Mouse (Mus musculus) neutrophil, adult 5-6 weeks (primary cell): ENCODE data around the gene C530008M17Rik. TPM values are rescaled to one million over a fixed set of nuclear protein-coding genes. Genes with fewer than 3 reads are reported as not detected.

ENCODE experiments used
- ATAC-seq: fragments of 151-379, 151-347 bp; 2 replicates; pipeline ENCODE4 v1.8.0; 2017; ENCODE audit warnings: mild to moderate bottlenecking, moderate TSS enrichment; ENCODE audit not compliant: insufficient number of reproducible peaks, poor library complexity, low FRiP score, severe bottlenecking; ENCODE audit errors: extremely low read depth
- total RNA-seq: library from RNA; stranded (forward); fragments of 200-1000 nt; gene quantifications from 2 replicates; pipeline ENCODE4 v1.2.3, GENCODE M21; 2017

Gene C530008M17Rik
- total RNA-seq, 1 experiment from 2014 or later = 1.0 TPM

DNA sequence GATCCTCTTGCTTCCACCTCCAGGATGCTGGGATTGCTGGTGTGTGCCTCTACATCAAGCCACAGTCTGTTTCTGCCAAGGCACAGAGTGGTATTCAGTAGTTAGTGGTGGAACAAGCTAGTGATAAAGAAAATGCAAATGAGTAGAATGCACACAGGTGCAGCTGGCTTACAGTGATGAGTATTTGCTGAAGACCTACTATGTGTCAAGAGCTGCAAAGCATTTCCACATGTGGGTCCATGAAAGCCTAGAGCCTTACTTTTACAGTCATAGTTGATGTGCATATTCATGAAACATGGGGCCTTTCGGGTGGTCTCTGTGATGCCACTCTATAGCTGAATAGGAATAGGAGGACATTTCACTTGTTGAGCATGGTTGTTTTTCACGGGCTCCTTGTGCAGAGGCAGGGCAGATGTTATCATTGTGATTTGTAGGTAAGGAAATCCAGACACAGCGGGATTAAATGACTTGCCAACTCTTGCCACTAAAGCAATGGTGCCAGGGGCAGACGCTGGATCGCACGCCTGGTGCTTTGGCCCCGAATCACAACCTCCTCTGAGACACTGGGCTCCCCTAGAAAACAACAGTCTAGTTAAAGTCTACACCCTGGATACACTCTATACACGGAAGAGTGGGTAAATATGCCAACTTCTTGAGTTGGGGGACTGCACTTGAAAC lies 3.8 kb downstream of the C530008M17Rik start:
- no peak for ATAC-seq

DNA sequence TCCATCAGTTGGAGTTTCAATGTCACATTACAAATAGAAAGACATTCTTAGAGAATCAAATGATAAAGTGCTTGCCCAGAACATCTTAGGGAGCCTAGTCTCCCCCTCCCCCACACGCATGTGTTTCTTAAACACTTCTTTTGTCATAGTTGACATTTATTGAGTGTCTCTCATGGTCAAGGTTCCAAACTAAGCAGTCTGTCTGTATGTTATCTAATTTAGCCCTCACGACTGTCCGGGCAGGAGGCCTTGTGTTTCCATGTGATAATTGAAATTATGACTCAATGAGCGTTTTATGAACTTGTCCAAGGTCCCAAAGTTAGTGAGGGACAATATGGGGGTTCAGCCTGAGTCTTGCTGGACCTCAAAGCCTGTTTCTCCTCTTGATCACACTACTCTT lies 5.0 kb downstream of the C530008M17Rik start:
- no peak for ATAC-seq

DNA sequence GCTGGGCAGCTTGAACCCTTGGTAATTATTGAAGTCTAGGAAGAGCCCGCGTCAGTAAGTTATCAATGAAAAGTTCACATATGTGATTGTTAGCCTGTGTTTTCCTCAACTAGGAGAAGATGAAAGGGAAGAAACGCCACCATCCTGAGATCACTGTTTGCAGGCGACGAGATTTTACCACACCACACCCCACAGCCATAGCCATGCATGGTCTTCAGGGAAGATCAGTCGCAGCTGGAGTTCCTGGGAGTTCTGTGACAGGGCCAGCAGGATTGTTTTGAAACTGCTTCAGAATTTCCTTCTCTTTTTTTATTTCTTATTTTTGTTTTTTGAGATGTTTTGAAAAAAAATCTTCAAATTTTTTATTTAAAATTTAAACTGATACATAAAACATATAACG lies 8.6 kb downstream of the C530008M17Rik start:
- ATAC-seq = no peak

DNA sequence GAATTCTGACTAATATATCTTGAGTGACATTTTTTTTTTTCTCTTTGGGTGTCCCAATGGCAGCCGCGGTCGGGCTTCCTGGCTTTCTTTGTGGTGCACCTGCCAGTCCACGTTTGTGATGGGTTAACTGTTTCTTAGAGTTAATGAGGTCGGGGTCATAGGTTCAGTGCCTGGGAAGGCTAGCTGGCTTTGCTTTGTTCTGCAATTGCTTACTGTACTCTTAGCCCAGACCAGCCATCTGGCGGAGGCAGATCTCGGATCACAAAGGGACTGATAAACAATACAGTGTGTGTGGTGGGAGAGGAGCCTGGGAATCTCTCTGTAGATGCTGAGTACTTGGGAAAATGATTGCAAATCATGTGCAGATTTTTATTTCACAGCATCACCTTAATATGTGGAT lies 9.1 kb downstream of the C530008M17Rik start:
- no peak for ATAC-seq

DNA sequence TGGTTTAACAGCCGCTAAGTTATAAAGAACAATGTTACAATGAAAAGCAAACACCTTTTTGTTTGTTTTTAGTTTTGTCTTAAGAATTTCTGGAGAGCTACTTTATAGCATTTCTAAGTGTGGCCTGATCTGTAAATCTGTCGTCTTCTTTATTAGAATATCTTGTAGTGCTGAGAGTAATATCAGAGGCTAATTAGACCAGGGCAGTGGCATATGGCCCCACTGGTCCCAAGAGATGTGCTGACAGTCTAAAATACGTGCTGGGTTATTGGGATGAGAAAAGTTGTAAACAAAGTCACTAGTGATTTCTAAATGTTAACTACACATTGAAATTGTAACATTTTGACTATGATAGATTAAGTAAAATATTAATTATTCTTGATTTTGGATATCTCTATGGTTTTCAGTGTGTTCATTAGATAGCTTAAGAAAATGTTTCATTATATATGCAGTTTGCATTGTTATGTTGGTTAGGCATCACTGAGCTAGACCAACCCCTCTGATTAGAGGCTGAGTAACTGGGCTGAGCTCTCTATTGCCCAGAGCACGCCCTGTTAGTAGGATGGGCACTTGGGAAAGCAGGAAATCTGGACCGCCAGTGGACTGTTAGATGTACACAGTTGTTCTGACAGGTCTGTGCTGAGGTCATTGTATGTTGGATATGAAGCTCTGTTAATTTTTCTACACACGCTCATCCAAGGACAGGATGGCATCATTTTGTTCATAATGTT lies 9.9 kb downstream of the C530008M17Rik start:
- ATAC-seq = no peak

DNA sequence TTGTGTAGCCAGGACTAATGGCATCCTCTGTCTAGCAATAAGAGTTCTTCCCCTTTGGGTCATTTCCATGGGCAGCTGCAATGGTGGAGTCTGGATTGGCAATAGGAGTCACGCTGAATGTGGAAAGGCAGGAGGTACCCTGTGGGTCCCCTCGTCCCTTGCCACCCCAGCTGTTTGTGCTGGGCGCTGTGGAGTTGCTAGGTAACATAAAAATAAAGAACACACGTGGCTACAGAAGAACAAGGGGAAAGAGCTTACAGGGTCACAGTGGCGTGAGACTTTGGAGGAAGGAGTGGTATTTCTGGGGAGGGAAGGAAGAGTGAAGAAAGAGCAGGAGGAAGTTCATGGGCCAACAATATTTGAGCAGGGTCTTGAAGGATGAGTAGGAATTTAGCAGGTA lies 11.8 kb downstream of the C530008M17Rik start:
- ATAC-seq = no peak

DNA sequence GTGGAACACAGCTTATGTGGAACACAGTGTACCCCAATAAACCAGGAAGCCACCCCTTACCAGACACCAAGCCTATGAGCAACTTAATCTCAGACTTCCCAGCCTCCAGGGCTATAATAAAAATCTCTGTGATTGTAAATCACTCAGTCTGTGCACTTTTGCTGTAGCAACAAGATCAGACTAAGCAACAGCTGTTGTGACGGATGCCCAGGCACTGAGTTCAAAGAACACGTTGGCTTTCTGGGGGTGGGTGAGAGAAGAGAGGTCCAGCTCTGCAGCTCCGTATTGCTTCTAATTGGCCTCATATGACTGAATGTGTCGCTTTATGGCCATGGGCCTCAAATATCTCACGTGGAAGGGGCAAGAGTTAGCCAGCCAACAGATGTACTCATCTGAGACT lies 12.2 kb downstream of the C530008M17Rik start:
- ATAC-seq = no peak

DNA sequence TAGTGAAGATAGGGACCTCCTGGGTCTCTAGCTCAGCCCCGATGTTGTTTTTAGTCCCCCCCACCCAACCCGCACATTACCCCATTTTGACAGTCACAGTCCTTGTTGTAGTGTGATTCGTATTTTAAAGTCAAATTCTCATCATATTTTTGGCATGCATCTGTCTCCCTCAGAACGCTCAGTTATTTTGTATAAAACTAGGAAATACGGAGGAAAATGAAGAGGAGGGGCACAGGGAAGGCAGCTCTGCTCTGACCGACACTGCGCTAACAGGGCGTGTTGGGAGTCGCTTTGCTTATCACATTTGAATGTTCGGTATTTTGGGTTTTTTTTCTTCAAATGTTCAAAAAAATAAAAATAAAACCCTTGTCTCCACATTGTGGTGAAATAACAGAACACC lies 13.9 kb downstream of the C530008M17Rik start:
- ATAC-seq = no peak

DNA sequence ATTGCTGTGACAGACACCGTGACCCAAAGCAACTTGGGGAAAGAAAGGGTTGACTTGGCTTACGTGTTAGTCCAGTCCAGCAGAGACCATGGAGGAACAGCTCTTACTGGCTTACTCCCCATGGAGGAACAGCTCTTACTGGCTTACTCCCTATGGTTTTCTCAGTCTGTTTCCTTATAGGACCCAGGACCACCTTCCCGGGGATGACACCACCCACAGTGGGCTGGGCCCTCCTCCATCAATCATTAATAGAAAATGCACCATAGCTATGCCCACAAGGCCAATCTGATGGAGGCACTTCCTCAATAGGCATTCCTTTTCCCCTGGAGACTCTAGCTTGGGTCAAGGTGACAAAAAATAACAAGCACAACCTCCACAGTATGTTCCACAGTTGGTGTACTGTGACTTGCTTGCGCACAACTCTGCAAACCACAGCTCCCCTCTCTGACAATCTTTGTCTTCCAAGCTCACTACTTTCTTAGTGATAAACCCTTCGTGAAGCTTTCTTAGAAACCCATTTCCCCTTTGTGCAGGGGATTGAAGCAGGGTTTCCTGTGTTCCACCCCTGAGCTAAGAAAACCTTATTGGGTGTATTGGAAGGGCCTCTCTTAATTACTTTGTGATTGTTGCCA lies 17.8 kb downstream of the C530008M17Rik start:
- ATAC-seq = no peak

DNA sequence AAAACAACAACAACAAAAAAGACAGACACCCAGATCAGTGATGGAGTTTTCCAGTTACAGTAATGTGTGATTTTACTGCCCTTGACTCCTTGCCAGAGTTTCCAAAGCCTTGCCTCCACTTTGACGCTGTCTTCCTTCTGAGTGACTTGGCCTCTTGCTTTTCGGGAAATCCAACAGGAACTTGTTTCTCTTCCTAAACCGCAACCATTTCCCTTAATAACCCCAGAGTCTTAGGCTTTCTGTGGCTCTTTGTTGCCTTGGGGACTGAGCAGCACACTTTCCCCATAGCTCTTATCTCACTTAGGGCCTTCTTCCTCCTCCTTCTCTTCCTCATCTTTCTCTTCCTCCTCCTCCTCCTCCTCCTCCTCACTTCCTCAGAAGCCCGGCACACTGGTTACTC lies 19.1 kb downstream of the C530008M17Rik start:
- ATAC-seq = no peak

DNA sequence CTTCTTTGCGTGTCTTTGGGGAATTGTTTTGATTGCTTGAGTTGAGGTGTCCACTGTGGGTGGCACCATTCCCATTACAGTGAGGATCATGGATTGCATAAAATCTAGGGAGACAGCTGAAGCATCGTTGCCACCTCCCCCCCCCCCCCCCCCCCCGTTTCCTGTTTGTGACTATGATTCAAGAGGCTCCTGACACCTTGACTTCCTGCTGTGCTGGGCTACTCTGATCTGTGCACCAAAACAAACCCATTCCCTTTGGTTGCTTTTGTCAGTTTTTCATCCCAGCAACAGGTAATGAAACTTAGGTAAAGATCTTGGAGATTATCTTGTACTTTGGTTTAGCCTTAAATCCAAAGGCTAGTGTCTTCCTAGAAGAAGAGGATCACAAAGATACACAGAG lies 24.6 kb downstream of the C530008M17Rik start:
- ATAC-seq = no peak

DNA sequence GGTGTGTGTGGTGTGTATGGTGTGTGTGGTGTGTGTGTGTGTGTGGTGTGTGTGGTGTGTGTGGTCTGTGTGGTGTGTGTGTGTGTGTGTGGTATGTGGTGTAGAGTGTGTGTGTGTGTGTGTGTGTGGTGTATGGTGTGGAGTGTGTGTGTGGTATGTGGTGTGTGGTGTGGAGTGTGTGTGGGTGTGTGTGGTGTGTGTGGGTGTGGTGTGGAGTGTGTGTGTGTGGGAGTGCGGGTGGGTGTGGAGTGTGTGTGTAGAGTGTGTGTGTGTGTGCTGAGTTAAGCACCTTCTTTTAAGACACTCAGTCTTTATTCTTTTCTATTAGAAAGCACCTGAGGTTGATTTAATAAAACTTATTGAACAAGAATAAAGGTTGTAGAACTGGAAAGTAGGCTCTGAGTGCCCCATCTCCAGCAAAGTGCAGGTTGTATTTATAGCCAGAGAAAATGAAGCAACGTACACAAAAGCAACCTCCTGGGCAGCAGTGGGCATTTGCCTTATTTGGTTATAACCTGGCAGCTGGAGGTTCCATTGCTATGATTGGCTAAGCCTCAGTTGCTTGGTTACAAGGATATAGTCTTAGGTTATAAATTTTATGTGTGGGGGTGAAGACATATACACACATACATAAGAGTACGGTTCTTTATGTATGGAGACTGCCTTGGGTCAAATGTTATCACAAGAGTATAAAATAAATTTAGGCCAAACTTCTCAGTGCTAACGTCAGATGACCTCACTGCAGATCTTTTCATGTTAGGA lies 25.8 kb downstream of the C530008M17Rik start:
- ATAC-seq = no peak

DNA sequence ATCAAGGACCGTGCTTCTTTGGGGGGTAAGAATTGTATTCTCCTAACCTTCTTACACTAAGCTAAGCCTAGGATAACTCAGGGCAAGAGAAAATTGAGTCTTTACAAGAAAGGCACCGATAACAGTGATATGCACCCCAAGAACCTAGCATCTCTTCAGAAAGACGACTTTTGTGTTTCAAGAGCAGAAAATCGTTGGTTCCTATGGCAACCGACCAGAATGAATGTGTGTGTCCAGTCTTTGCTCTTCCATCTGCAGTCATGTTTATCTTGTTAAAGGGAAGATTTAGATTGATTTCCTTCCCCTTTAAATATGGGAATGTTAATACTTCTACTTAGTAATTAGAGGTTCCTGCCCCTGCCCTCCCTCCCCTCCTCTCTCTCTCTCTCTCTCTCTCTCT lies 27.1 kb downstream of the C530008M17Rik start:
- ATAC-seq = no peak

DNA sequence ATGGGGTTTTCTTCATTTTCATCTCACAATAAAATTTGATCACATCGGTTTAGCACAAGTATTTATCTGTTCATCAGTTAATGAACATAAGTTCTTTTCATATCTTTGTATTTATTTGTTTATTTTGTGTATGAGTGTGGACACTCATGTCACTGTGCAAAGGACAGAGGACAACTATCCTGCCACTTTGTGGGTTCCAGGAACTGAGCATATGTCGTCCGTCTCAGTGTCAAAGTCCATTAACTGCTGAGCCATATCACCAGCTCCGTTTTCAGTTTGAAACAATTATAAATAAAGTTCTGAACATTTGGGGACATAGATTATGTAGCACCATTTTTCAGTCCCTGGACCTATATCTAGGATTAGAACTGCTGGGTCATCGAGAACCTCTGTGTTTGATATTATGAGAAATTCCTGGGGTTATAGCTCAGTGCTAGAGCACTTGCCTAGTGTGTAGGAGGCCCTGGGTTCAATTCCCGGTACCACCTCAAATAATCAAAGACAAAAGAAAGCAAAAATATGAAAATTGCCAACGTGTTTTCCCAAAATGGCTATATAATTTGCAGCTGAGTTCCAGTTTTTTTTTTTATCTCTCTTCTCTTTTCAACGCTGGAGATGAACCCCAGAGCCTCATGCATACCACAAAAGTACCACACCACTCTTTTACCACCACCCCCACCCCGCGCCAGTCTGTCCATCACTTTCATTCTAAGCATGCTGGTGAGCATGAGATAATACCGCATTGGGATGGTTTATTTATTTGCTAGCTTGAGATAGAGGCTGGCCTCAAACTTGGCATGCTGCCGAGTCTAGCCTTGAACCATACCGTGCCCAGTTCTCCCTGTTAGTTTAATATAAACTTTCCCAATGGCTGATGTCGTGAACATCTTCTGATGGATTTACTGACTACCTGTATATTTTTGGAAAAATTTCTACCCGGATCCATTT lies 28.6 kb downstream of the C530008M17Rik start:
- ATAC-seq = no peak

DNA sequence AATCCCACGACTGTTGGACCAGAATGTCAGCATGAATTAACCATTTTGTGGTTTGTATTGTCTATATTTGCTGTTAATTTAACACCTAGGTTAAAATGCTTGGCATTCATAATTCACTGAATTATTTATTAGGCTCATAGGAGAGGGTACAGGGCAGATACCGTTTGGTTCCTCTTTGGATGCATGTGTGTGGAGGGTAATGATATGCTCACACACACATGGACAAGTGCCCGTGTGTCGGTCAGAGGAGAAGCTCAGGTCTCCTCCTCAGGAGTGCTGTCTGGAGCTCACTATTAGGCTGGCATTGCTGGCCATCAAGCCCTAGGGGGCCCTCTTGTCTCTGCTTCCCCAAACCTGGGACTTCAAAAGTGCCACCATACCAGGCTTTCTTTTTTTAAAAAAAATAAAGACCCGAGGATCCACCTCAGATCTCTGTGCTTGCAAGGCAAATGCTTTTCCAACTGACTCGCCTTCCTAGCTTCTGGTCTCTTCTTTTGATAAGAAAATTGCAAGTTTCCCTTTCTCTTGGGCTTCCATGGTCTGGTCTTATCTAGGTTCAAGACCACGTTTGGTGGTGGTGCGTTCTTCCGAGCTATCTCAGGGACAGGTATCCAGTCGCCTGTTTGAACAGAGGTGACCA lies 31.8 kb downstream of the C530008M17Rik start:
- ATAC-seq = no peak

DNA sequence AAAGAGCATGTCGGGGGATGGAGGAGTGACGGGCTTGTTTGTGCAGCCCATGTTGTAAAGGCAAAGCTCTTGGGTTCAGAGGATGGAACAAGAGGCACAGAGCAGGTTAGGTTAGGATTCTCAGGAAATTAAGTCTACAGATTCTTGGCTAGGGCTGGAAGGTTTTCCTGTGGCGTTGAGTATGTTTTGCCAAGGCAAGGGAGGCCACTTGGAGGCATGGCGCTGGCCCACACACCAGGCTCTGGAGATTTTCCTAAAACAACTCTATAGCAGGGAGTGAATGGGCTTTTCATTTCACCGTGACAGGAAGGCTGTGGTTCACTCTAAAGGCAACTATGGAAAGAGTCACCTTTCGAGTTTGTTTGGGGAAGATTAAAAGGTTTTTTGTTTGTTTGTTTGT lies 32.3 kb downstream of the C530008M17Rik start:
- ATAC-seq = no peak

DNA sequence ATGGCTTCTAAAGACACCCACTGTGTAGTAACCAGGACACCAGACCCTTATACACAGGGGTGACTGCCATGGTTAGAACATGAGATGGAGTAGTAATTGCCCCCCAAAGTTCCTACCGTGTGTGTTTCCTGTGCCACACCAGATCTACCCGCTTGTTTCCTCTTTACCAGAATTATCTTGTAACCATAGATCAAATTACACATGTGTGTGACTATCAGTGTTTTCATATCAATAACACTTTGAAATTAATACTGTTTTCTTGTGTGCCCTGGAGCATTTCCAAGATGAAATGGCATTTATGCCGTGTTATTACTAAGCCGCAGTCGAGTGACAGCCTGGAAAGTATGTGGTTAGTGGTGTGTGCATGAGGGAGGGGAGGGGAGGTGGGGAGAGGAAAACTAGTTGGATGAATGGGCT lies 33.9 kb downstream of the C530008M17Rik start:
- no peak for ATAC-seq

DNA sequence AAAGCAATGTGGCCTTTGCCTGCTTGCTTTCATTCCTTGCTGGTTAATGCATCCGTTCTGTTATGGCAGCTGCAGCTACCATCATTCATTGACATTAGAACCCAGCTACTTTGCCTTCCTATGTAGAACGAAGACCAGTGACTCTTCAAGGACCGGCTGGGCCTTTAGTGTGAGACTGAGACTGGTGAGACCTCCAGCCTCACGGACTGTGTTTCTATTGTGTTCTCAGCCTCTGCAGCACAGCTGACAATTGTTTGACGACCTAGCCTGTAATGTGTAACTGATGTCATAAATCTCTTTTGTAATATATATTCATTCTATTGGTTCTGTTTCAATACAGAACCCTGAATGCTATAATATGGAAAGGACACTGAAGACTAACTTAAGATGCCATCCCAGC lies 34.9 kb downstream of the C530008M17Rik start:
- ATAC-seq = no peak
